Mouse (Mus musculus) ES-E14 (cell line): ENCODE data around the gene Sarnp. TPM values are rescaled to one million over a fixed set of nuclear protein-coding genes. Genes with fewer than 3 reads are reported as not detected.

Experiments used
- DNase-seq: peaks from one replicate; pipeline ENCODE4 v3.0.0-alpha.2; 2013; ENCODE audit warnings: low read depth, low spot score
- H3K27ac ChIP-seq: 2 replicates; pipeline ENCODE4 v1.5.1; 2012; ENCODE audit warnings: low read depth, mild to moderate bottlenecking, low read length, moderate library complexity, mixed read lengths; ENCODE audit not compliant: poor library complexity, insufficient read depth, severe bottlenecking
- H3K36me3 ChIP-seq: 2 replicates; pipeline ENCODE4 v1.6.1; 2012; ENCODE audit warnings: mild to moderate bottlenecking, low read length, moderate library complexity, mixed read lengths; ENCODE audit not compliant: control insufficient read depth, poor library complexity, insufficient read depth, severe bottlenecking
- H3K4me1 ChIP-seq, 2 experiments: fragments of 150-350 bp in 1 of 2; sonication (generic) in 1 of 2; 2 replicates each; pipeline ENCODE4 v1.6.1; 2012; ENCODE audit warnings: low read length in 2 of 2, mild to moderate bottlenecking in 1 of 2, mixed read lengths in 1 of 2; ENCODE audit not compliant: control insufficient read depth in 2 of 2, insufficient read depth in 2 of 2, poor library complexity in 1 of 2
- H3K4me3 ChIP-seq, 2 experiments: fragments of 150-350 bp in 1 of 2; sonication (generic) in 1 of 2; 2 replicates each; pipeline ENCODE4 v1.5.1; 2012; ENCODE audit warnings: low read length in 2 of 2, low read depth in 1 of 2, mild to moderate bottlenecking in 1 of 2, mixed read lengths in 1 of 2; ENCODE audit not compliant: insufficient read depth in 1 of 2, poor library complexity in 1 of 2, severe bottlenecking in 1 of 2
- H3K9ac ChIP-seq: 2 replicates; pipeline ENCODE4 v1.6.1; 2012; ENCODE audit warnings: low read depth, mild to moderate bottlenecking, low read length, mixed read lengths; ENCODE audit not compliant: poor library complexity, insufficient read depth, severe bottlenecking
- H3K9me3 ChIP-seq: fragments of 150-350 bp; sonication (generic); 2 replicates; pipeline ENCODE4 v1.6.1; 2012; ENCODE audit warnings: low read depth, mild to moderate bottlenecking, low read length; ENCODE audit not compliant: control insufficient read depth, insufficient read depth
- CHD2 ChIP-seq: IDR thresholded peaks from 2 replicates; pipeline ENCODE4 v1.6.1; 2014; ENCODE audit warnings: mild to moderate bottlenecking, low read depth, low read length, inconsistent platforms
- HCFC1 ChIP-seq: IDR thresholded peaks from 2 replicates; pipeline ENCODE4 v1.6.1; 2012; ENCODE audit warnings: low read length, inconsistent platforms, borderline replicate concordance; ENCODE audit not compliant: insufficient read depth
- MAFK ChIP-seq: IDR thresholded peaks from 2 replicates; pipeline ENCODE4 v1.6.1; 2014; ENCODE audit warnings: mild to moderate bottlenecking, low read depth, low read length, inconsistent platforms; ENCODE audit not compliant: insufficient read depth
- ZC3H11A ChIP-seq: IDR thresholded peaks from 2 replicates; pipeline ENCODE4 v1.6.1; 2012; ENCODE audit warnings: low read depth, mild to moderate bottlenecking, inconsistent platforms, low read length, borderline replicate concordance
- ZNF384 ChIP-seq: IDR thresholded peaks from 2 replicates; pipeline ENCODE4 v1.6.1; 2012; ENCODE audit warnings: low read depth, low read length, inconsistent platforms
- in situ Hi-C, 2 experiments: fragments of 600-800 bp; cut with MboI; formaldehyde crosslinking; loops; one replicate each; pipeline ENCODE4 v1.15.1; 2025; ENCODE audit warnings: low sequenced_read_pairs in 2 of 2, inconsistent platforms in 1 of 2; ENCODE audit not compliant: unreplicated experiment in 2 of 2
- total RNA-seq: library from RNA; depleted of rRNA; stranded (reverse); fragments of 300-350 nt; gene quantifications from 2 replicates; pipeline ENCODE4 v1.2.3, GENCODE M21; 2012

Sarnp gene
- total RNA-seq, 1 experiment: 101 TPM

GRCm38 (mm10) chr10:128896807-128897206, 79.7 kb downstream of the Sarnp start:
- Histone ChIP-seq H3K4me3 (no peak overlapping the region), H3K9me3 (no peaks in the 10 kb centered on the region), H3K9ac (no peak overlapping the region), H3K27ac (no peak overlapping the region), H3K4me1 (peaks cover 0 to 7% of the 10 kb centered on the region in 2 experiments; a peak in 1 of 4 replicates), H3K36me3 (no peaks in the 10 kb centered on the region)
- no peak for DNase-seq
- TF ChIP-seq ZNF384: no peak
- no peak for TF ChIP-seq ZC3H11A
- no peak for TF ChIP-seq MAFK
- no peak for TF ChIP-seq CHD2
- no peak for TF ChIP-seq HCFC1
- in situ Hi-C loops: loop anchor here in 1 of 2 experiments (10.0 kb wide), 1 partner anchor 162 kb away; no protein-coding TSS in a partner anchor

- H3K27ac ChIP-seq: no peak overlapping the region
- no peaks in the 10 kb centered on the region for H3K36me3 ChIP-seq
- in situ Hi-C loops: loop anchor here in 1 of 2 experiments (10.0 kb wide), 1 partner anchor 163 kb away; no protein-coding TSS in a partner anchor
- TF ChIP-seq ZC3H11A (no peak), ZNF384 (no peak), MAFK (no peak), CHD2 (no peak)
- no peak overlapping the region for H3K4me3 ChIP-seq
- no peak overlapping the region for H3K9ac ChIP-seq
- H3K4me1 ChIP-seq: peaks cover 0 to 6% of the 10 kb centered on the region in 2 experiments; a peak in 1 of 4 replicates
- no peaks in the 10 kb centered on the region for H3K9me3 ChIP-seq
- DNase-seq: no peak
Observed at GRCm38 (mm10) chr10:128897501-128897900, 80.4 kb downstream of the Sarnp start.

- H3K27ac ChIP-seq: peak overlapping the region; percentile 68; the same call in 1 of the 2 replicates
- no peaks in the 10 kb centered on the region for H3K36me3 ChIP-seq
- peaks cover 0 to 6% of the 10 kb centered on the region in 2 experiments; a peak in 1 of 4 replicates for H3K4me1 ChIP-seq
- TF ChIP-seq HCFC1 (no peak), ZNF384 (no peak), ZC3H11A (no peak), MAFK (no peak), CHD2 (no peak)
- no peak overlapping the region for H3K4me3 ChIP-seq
- DNase-seq: no peak
- no peak overlapping the region for H3K9ac ChIP-seq
- in situ Hi-C loops: loop anchor here in 1 of 2 experiments (10.0 kb wide), 1 partner anchor 165 kb away; no protein-coding TSS in a partner anchor
- H3K9me3 ChIP-seq: no peaks in the 10 kb centered on the region
Observed at GRCm38 (mm10) chr10:128899759-128900490, 82.8 kb downstream of the Sarnp start.

GRCm38 (mm10) chr10:128900698-128901097, 83.6 kb downstream of the Sarnp start, which contains the start of gene Cd63:
Cd63 (plus strand) TSS chr10:128900989.
- Histone ChIP-seq H3K9me3 (no peaks in the 10 kb centered on the region), H3K9ac (peak within 1 kb of the TSS; percentile 66), H3K4me1 (peaks cover 0 to 6% of the 10 kb centered on the region in 2 experiments; a peak in 1 of 4 replicates), H3K36me3 (no peaks in the 10 kb centered on the region), H3K4me3 (peak within 1 kb of the TSS in 1 of 2 experiments; percentile 51; a peak in 2 of 4 replicates), H3K27ac (peak within 1 kb of the TSS; percentile 79; the same call in 1 of the 2 replicates)
- TF ChIP-seq ZNF384 (no peak), MAFK (no peak), HCFC1 (no peak), ZC3H11A (no peak), CHD2 (no peak)
- in situ Hi-C loops: no loop called here
- DNase-seq: peak; percentile 62
